ENCODE assay signal across 9 mouse cellular contexts in genomic region chr4:154401379-154401778, GRCm38 (mm10).
DNase-seq lines count a peak whose midpoint lies in the region; ATAC-seq and TF ChIP-seq lines count a peak whose summit lies in the region.
"Had no signal": no experiment of that assay in that cellular context is flagged by ENCODE, and none has a peak within 500 bp of the region (broad histone marks: within the 10 kb centered on the region; RNA-seq: fewer than 3 reads in every experiment).

No protein-coding gene starts in this region.

- no peak overlapping the region for H3K9ac ChIP-seq in heart, embryonic 11.5 days (ENCODE audit: low read depth, low read length)
- H3K9ac ChIP-seq in neural tube, embryonic 13.5 days, result no peak overlapping the region
- H3K9ac ChIP-seq: heart, embryonic 15.5 days had no signal

- H3K4me3 ChIP-seq in heart, embryonic 11.5 days (ENCODE audit: low read depth, low read length), result no peak overlapping the region
- no peak overlapping the region for H3K4me3 ChIP-seq in layer of hippocampus, adult 2 months
- no peak overlapping the region for H3K4me3 ChIP-seq in neural tube, embryonic 13.5 days
- H3K4me3 ChIP-seq: heart, embryonic 15.5 days had no signal

- H3K4me2 ChIP-seq in heart, embryonic 11.5 days, result no peak overlapping the region
- no peak overlapping the region for H3K4me2 ChIP-seq in neural tube, embryonic 13.5 days
- H3K4me2 ChIP-seq: heart, embryonic 15.5 days had no signal

- no peaks in the 10 kb centered on the region for H3K36me3 ChIP-seq in heart, embryonic 11.5 days (ENCODE audit: control insufficient read depth, insufficient read depth, low read length)
- H3K36me3 ChIP-seq in neural tube, embryonic 13.5 days, result no peaks in the 10 kb centered on the region
- H3K36me3 ChIP-seq: heart, embryonic 15.5 days had no signal

- H3K27ac ChIP-seq in heart, embryonic 11.5 days (ENCODE audit: low read depth, low read length), result no peak overlapping the region
- H3K27ac ChIP-seq in layer of hippocampus, adult 2 months, result peak overlapping the region; percentile 67; the same call in 1 of the 2 replicates
- no peak overlapping the region for H3K27ac ChIP-seq in neural tube, embryonic 13.5 days (replicated peaks)

- no peaks in the 10 kb centered on the region for H3K9me3 ChIP-seq in heart, embryonic 11.5 days (replicated peaks; ENCODE audit: control insufficient read depth, low read length)
- no peaks in the 10 kb centered on the region for H3K9me3 ChIP-seq in neural tube, embryonic 13.5 days
- H3K9me3 ChIP-seq: heart, embryonic 15.5 days had no signal

- WGBS in heart, embryonic 11.5 days (ENCODE audit: insufficient replicate concordance), result 48% methylated on average over 5 of the region's 5 CpGs
- 48% methylated on average over 5 of the region's 5 CpGs for WGBS in neural tube, embryonic 13.5 days

- H3K4me1 ChIP-seq in heart, embryonic 11.5 days (ENCODE audit: control insufficient read depth, insufficient read depth, low read length), result peaks cover 16% of the 10 kb centered on the region
- peaks cover 42% of the 10 kb centered on the region for H3K4me1 ChIP-seq in neural tube, embryonic 13.5 days (replicated peaks)

- peaks cover 22% of the 10 kb centered on the region for H3K27me3 ChIP-seq in heart, embryonic 11.5 days (ENCODE audit: control insufficient read depth, insufficient read depth, low read length)
- H3K27me3 ChIP-seq in neural tube, embryonic 13.5 days, result peaks cover 31% of the 10 kb centered on the region

- peak; percentile 69 for ATAC-seq in heart, embryonic 11.5 days (replicated peaks; ENCODE audit: insufficient number of reproducible peaks, low FRiP score, low TSS enrichment)
- peak; percentile 26; the same call in 1 of the 2 replicates for ATAC-seq in neural tube, embryonic 13.5 days (ENCODE audit: low read depth)

- no peak for DNase-seq in heart, adult 8-10 months (ENCODE audit: low spot score)
- DNase-seq in layer of hippocampus, adult 2 months (ENCODE audit: low spot score in 2 of 2), result peak in 1 of 2 experiments; percentile 23
- no peak for DNase-seq in layer of hippocampus, postnatal 10 days (ENCODE audit: low spot score in 2 of 2)
- DNase-seq in neural tube, embryonic 10.5 days (ENCODE audit: extremely low spot score, low spot score), result no peak
- DNase-seq in ovary, postnatal 14 days (ENCODE audit: low spot score), result peak; percentile 50
- no peak for DNase-seq in cerebellum, postnatal 10 days

- no peak for TF ChIP-seq CTCF in layer of hippocampus, adult 2 months (conservative IDR thresholded peaks at IDR 0.05)
